Comparison of ENCODE assay signal across 8 mouse cellular contexts in the genomic region with DNA sequence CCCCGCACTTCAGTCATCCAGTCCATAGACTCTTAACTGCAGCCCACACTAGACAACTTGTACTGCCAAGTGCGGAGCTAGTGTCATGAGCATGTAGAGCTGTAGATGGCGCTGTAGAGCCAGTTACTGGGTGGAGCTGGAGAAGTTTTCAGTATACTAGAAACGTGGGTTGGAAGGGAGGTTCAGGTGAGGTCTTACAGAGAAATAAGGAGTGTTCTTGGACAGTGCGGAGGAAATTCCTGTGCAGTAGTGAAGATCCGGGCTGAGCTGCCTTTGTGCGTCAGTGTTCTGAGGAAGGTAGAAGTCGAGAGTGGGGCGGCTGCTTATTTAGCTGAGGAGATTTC. TPM values are rescaled to one million over a fixed set of nuclear protein-coding genes. Genes with fewer than 3 reads are reported as not detected.
DNase-seq lines count a peak whose midpoint lies in the region; ATAC-seq and TF ChIP-seq lines count a peak whose summit lies in the region.

No protein-coding gene starts in this region.

- H3K27me3 ChIP-seq in liver, embryonic 16.5 days (ENCODE audit: control insufficient read depth, insufficient read depth, low read depth, low read length): peaks cover 4% of the 10 kb centered on the region; the same call in 1 of the 2 replicates

- H3K4me3 ChIP-seq in layer of hippocampus, adult 2 months: no peak overlapping the region
- no peak overlapping the region for H3K4me3 ChIP-seq in liver, embryonic 16.5 days (ENCODE audit: low read depth, low read length)

- DNase-seq in layer of hippocampus, adult 2 months (ENCODE audit: low spot score in 2 of 2): peak in 1 of 2 experiments; percentile 39
- no peak for DNase-seq in layer of hippocampus, adult 9-10 months (ENCODE audit: low spot score)
- peak; percentile 90 for DNase-seq in R1 (ENCODE audit: low read depth, low spot score)
- peak; percentile 62 for DNase-seq in induced T-regulatory cell, adult 2 months (ENCODE audit: low read depth)
- DNase-seq in right cerebral cortex, postnatal 4 days: peak; percentile 57
- DNase-seq in Muller cell, postnatal 12 days (ENCODE audit: inconsistent ontology term): no peak

- no peak overlapping the region for H3K27ac ChIP-seq in layer of hippocampus, adult 2 months
- H3K27ac ChIP-seq in liver, embryonic 16.5 days (ENCODE audit: low read length): no peak overlapping the region

- 43% methylated on average over 9 of the region's 9 CpGs for WGBS in liver, embryonic 16.5 days (ENCODE audit: insufficient replicate concordance)

- peak; percentile 75 for ATAC-seq in common myeloid progenitor, adult 5-6 weeks (replicated peaks; ENCODE audit: low read depth, poor library complexity, severe bottlenecking)
- ATAC-seq in liver, embryonic 16.5 days (ENCODE audit: low read depth): peak; percentile 39; the same call in 1 of the 2 replicates

- no peak overlapping the region for H3K9ac ChIP-seq in liver, embryonic 16.5 days (ENCODE audit: low read depth, low read length)

- TF ChIP-seq CTCF in layer of hippocampus, adult 2 months (conservative IDR thresholded peaks at IDR 0.05): peak; percentile 68

- no peaks in the 10 kb centered on the region for H3K9me3 ChIP-seq in liver, embryonic 16.5 days (replicated peaks; ENCODE audit: control insufficient read depth, low read length)

- no peak overlapping the region for H3K4me2 ChIP-seq in liver, embryonic 16.5 days (ENCODE audit: low read depth, low read length)

- H3K36me3 ChIP-seq in liver, embryonic 16.5 days (ENCODE audit: control insufficient read depth, insufficient read depth): no peaks in the 10 kb centered on the region

- H3K4me1 ChIP-seq in liver, embryonic 16.5 days (ENCODE audit: control insufficient read depth, low read depth, low read length): no peaks in the 10 kb centered on the region; the same call in 1 of the 2 replicates

RNA-seq across cellular contexts. Expression of gene Vstm5, which starts 2.7 kb away (rescaled TPM):
- 1 to 10 TPM; 5.3 to 6.8 TPM for total RNA-seq in layer of hippocampus, adult 2 months (2021)
- 1.0 TPM in 1 of 2 replicates, not detected in the other for total RNA-seq in common myeloid progenitor, adult 5-6 weeks (2017)
- 0.25 and 0.30 TPM in 2 replicates for polyA plus RNA-seq in liver, embryonic 16.5 days (2015; fragmentation: Nextera tagmentation; extraction: Ambion mirVana)

RNA-seq across cellular contexts. Expression of gene Med17, which starts 38.2 kb away (rescaled TPM):
- total RNA-seq in layer of hippocampus, adult 2 months (2021): 10 to 100 TPM; 36.2 to 41.9 TPM
- 34.3 and 35.0 TPM in 2 replicates for total RNA-seq in common myeloid progenitor, adult 5-6 weeks (2017)
- polyA plus RNA-seq in liver, embryonic 16.5 days (2015; fragmentation: Nextera tagmentation; extraction: Ambion mirVana): 12.4 and 13.4 TPM in 2 replicates

Comparison
In these comparisons a context has a peak if more than half of its experiments do, and no peak if none do; other contexts are left out.
1. DNase-seq: peak in R1 (single experiment), induced T-regulatory cell, adult 2 months (single experiment) and right cerebral cortex, postnatal 4 days (single experiment); none in layer of hippocampus, adult 9-10 months (single experiment) and Muller cell, postnatal 12 days (single experiment).